Mouse (Mus musculus) kidney, embryonic 16.5 days (tissue): ENCODE results near the gene Olfr690. TPM values are rescaled to one million over a fixed set of nuclear protein-coding genes. Genes with fewer than 3 reads are reported as not detected.
"Not testable (repeated sequence)": the region's sequence is repeated elsewhere in the genome, so short reads cannot be mapped to it uniquely, and the experiment has no call there.

ENCODE experiments used
- ATAC-seq: fragments of 200-750 bp; cut with Nextera tagmentation; 2 replicates; pipeline ENCODE4 v1.8.0; 2017; ENCODE audit warnings: moderate TSS enrichment; ENCODE audit not compliant: low FRiP score, low TSS enrichment
- H3K27ac ChIP-seq: fragments of 300-500 bp; sonication (generic); 2 replicates; pipeline ENCODE4 v1.5.1; 2014; ENCODE audit warnings: low read length
- H3K27me3 ChIP-seq: fragments of 300-500 bp; sonication (generic); 2 replicates; pipeline ENCODE4 v1.6.1; 2014; ENCODE audit warnings: low read length, control low read depth, mixed read lengths; ENCODE audit not compliant: insufficient read depth
- H3K36me3 ChIP-seq: fragments of 300-500 bp; sonication (generic); 2 replicates; pipeline ENCODE4 v1.6.1; 2014; ENCODE audit warnings: low read length, control low read depth, mixed read lengths; ENCODE audit not compliant: insufficient read depth
- H3K4me1 ChIP-seq: fragments of 300-500 bp; sonication (generic); 2 replicates; pipeline ENCODE4 v1.6.1; 2014; ENCODE audit warnings: low read length, control low read depth, mixed read lengths; ENCODE audit not compliant: insufficient read depth
- H3K4me2 ChIP-seq: fragments of 300-500 bp; sonication (generic); replicated peaks from 2 replicates; pipeline ENCODE4 v1.6.1; 2014; ENCODE audit warnings: low read depth, low read length
- H3K4me3 ChIP-seq: fragments of 300-500 bp; sonication (generic); 2 replicates; pipeline ENCODE4 v1.5.1; 2014; ENCODE audit warnings: mild to moderate bottlenecking, low read length
- H3K9ac ChIP-seq: fragments of 300-500 bp; sonication (generic); replicated peaks from 2 replicates; pipeline ENCODE4 v1.6.1; 2014; ENCODE audit warnings: low read length
- H3K9me3 ChIP-seq: fragments of 300-500 bp; sonication (generic); 2 replicates; pipeline ENCODE4 v1.6.1; 2016; ENCODE audit warnings: low read length, control low read depth
- WGBS: fragments of 180-500 bp; shearing (Covaris S2); extraction: QIAGEN DNeasy Blood & Tissue Kit; methylation state at CpG from one replicate; pipeline ENCODE4 v1.1.7; 2014; 5-methylcytosine and 5-hydroxymethylcytosine counted together
- polyA plus RNA-seq: library from polyadenylated mRNA; unstranded; fragments of >200 nt; fragmentation: Nextera tagmentation; extraction: Ambion mirVana; gene quantifications from 2 replicates; pipeline ENCODE4 v1.2.1, GENCODE M21; 2015

Gene Olfr690
- polyA plus RNA-seq, 1 experiment from 2014 or later, result not detected

DNA sequence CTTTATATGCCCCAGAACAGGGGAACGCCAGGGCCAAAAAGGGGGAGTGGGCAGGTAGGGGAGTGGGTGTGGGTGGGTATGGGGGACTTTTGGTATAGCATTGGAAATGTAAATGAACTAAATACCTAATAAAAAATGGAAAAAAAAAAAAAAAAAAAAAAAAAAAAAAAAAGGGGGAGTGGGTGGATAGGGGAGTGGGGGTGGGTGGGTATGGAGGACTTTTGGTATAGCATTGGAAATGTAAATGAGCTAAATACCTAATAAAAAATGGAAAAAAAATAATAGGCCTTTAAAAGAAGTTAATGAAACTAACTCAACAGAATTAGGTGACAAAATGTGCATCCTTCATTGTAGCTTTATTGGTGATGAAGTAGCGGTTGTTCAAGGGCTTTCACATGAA, 22.6 kb upstream of the Olfr690 start:
- H3K36me3 ChIP-seq, ATAC-seq, H3K4me2 ChIP-seq, H3K27me3 ChIP-seq, H3K9ac ChIP-seq, H3K27ac ChIP-seq, H3K9me3 ChIP-seq, H3K4me1 ChIP-seq, H3K4me3 ChIP-seq: not testable (repeated sequence)
- 96% methylated on average over 1 of the region's 2 CpGs for WGBS

- not testable (repeated sequence) for H3K27ac ChIP-seq, H3K9ac ChIP-seq, H3K36me3 ChIP-seq, H3K9me3 ChIP-seq, H3K4me2 ChIP-seq, H3K4me1 ChIP-seq, H3K4me3 ChIP-seq, H3K27me3 ChIP-seq, ATAC-seq
- no CpG with 5 or more reads among the region's 5 CpGs for WGBS
Observed at GRCm38 (mm10) chr7:105356064-105356463, 22.2 kb upstream of the Olfr690 start.

- ATAC-seq, result no peak
- WGBS, result 68% methylated on average over 2 of the region's 2 CpGs
- no peaks in the 10 kb centered on the region for H3K9me3 ChIP-seq
Observed at GRCm38 (mm10) chr7:105342752-105343151, 8.8 kb upstream of the Olfr690 start.

GRCm38 (mm10) chr7:105342170-105342569, 8.3 kb upstream of the Olfr690 start, which contains the start of gene Olfr691:
TSS of gene Olfr691 (minus strand) at chr7:105342270.
- H3K4me2 ChIP-seq, result no peak within 1 kb of the TSS
- no peaks in the 10 kb centered on the region for H3K9me3 ChIP-seq
- no peak within 1 kb of the TSS for H3K9ac ChIP-seq
- WGBS, result 55% methylated on average over 1 of the region's 1 CpGs
- H3K4me1 ChIP-seq, result no peaks in the 10 kb centered on the region
- no peaks in the 10 kb centered on the region for H3K27me3 ChIP-seq
- ATAC-seq, result no peak
- H3K36me3 ChIP-seq, result no peaks in the 10 kb centered on the region
- H3K4me3 ChIP-seq, result no peak within 1 kb of the TSS
- no peak within 1 kb of the TSS for H3K27ac ChIP-seq

More at GRCm38 (mm10) chr7:105342752-105343151, 8.8 kb upstream of the Olfr690 start:
- no peaks in the 10 kb centered on the region for H3K27me3 ChIP-seq
- no peak overlapping the region for H3K4me2 ChIP-seq
- H3K4me3 ChIP-seq, result no peak overlapping the region
- H3K9ac ChIP-seq, result no peak overlapping the region
- H3K27ac ChIP-seq, result no peak overlapping the region
- no peaks in the 10 kb centered on the region for H3K4me1 ChIP-seq
- no peaks in the 10 kb centered on the region for H3K36me3 ChIP-seq

DNA sequence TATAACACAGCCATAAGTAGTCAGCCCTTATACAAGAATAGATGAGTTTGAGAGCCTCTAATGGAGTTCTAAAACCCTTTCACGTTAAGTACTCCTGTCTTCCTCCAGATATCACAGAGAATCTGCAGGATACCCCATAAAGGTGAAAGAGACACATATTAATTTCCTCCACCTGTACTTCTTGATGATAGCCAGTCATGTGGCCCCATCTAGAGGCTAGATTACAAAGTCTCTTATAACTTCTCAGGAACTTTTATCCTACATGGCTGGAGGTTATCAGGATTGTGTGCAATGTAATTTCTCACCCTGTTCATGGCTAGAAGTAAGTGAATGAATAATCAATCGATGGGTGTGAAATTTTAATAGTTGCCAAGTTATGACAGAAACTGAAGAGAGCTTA, 8.6 kb downstream of the Olfr690 start:
- ATAC-seq, result no peak
- WGBS, result 70% methylated on average over 2 of the region's 2 CpGs
- Histone ChIP-seq H3K9ac (no peak overlapping the region), H3K4me3 (no peak overlapping the region), H3K27me3 (no peaks in the 10 kb centered on the region), H3K4me1 (no peaks in the 10 kb centered on the region), H3K9me3 (no peaks in the 10 kb centered on the region), H3K4me2 (no peak overlapping the region), H3K36me3 (no peaks in the 10 kb centered on the region), H3K27ac (no peak overlapping the region)

DNA sequence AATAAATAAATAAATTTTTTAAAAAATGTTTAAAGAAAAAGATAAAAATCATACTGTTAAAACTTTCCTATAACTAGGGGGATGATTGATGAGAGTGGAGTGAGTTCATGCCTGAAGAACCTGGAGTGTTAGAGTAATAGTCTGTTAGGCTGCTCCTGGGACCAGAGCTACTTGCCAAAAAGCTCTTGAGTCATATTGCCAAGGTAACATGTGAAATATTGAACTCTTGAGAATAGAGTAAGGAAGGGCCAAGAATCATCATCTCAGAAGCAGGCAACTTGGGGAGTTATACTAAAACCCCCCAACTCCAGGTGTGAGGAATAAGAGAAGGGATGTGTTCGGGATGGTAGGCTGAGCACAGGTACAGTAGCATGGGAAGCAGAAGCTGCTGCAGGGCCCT, 23.0 kb downstream of the Olfr690 start, which contains the start of gene Olfr689:
Gene Olfr689 (plus strand): TSS at position 301 of the 400 bp plus-strand sequence.
- WGBS, result 76% methylated on average over 1 of the region's 1 CpGs
- Histone ChIP-seq H3K27ac (no peak within 1 kb of the TSS), H3K9ac (no peak within 1 kb of the TSS), H3K4me1 (no peaks in the 10 kb centered on the region), H3K4me3 (no peak within 1 kb of the TSS), H3K4me2 (no peak within 1 kb of the TSS), H3K36me3 (no peaks in the 10 kb centered on the region), H3K9me3 (no peaks in the 10 kb centered on the region), H3K27me3 (no peaks in the 10 kb centered on the region)
- ATAC-seq, result no peak

GRCm38 (mm10) chr7:105290051-105290450, 43.9 kb downstream of the Olfr690 start:
- Histone ChIP-seq H3K9ac (no peak overlapping the region), H3K4me3 (no peak overlapping the region), H3K27me3 (no peaks in the 10 kb centered on the region), H3K4me2 (no peak overlapping the region), H3K27ac (no peak overlapping the region), H3K9me3 (no peaks in the 10 kb centered on the region), H3K4me1 (no peaks in the 10 kb centered on the region), H3K36me3 (no peaks in the 10 kb centered on the region)
- ATAC-seq, result no peak

DNA sequence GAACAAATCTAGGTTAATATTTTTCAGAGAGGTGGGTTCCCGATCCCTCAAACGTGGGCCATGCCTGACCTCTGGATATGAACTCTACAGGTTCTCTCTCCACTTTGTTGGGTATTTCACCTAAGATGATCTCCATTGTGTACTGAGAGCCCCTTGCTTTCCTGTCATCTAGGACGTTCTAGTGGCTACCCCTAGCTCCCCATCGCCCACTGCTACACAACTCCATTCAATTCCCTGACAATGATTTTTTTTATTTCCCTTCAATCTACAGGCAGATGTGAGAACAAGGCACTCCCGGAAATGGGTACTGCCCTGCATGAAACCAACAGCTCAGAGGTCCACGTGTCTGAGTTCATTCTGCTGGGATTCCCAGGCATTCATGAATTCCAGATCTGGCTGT, 46.1 kb downstream of the Olfr690 start, which contains the start of gene Olfr688:
Gene Olfr688 (plus strand): TSS at position 301 of the 400 bp plus-strand sequence.
- no peaks in the 10 kb centered on the region for H3K9me3 ChIP-seq
- no peaks in the 10 kb centered on the region for H3K27me3 ChIP-seq
- no peak within 1 kb of the TSS for H3K4me3 ChIP-seq
- no peaks in the 10 kb centered on the region for H3K4me1 ChIP-seq
- no peak within 1 kb of the TSS for H3K4me2 ChIP-seq
- no peak for ATAC-seq
- no peak within 1 kb of the TSS for H3K9ac ChIP-seq
- H3K27ac ChIP-seq, result no peak within 1 kb of the TSS
- H3K36me3 ChIP-seq, result no peaks in the 10 kb centered on the region
- WGBS, result 80% methylated on average over 6 of the region's 6 CpGs

Other genes with a start within 250 kb of the Olfr690 start
- not detected in 2 replicates for gene Olfr680-ps1, start 241.3 kb downstream of the Olfr690 start, polyA plus RNA-seq
- not detected in 2 replicates for gene Olfr681, start 217.3 kb downstream of the Olfr690 start, polyA plus RNA-seq
- not detected in 2 replicates for gene Olfr683, start 187.1 kb downstream of the Olfr690 start, polyA plus RNA-seq
- gene Olfr684, start 170.5 kb downstream of the Olfr690 start, polyA plus RNA-seq, result not detected in 2 replicates
- not detected in 2 replicates for gene Olfr685, start 148.1 kb downstream of the Olfr690 start, polyA plus RNA-seq
- not detected in 2 replicates for gene Olfr686, start 126.6 kb downstream of the Olfr690 start, polyA plus RNA-seq
- not detected in 2 replicates for gene Olfr688, start 46.0 kb downstream of the Olfr690 start, polyA plus RNA-seq
- not detected in 2 replicates for gene Olfr689, start 22.9 kb downstream of the Olfr690 start, polyA plus RNA-seq
- not detected in 2 replicates for gene Olfr691, start 8.2 kb upstream of the Olfr690 start, polyA plus RNA-seq
- not detected in 2 replicates for gene Olfr692, start 34.1 kb upstream of the Olfr690 start, polyA plus RNA-seq
- gene Gm5901, start 40.9 kb upstream of the Olfr690 start, polyA plus RNA-seq, result not detected in 2 replicates
- gene Fam160a2, start 66.0 kb upstream of the Olfr690 start, polyA plus RNA-seq, result 47.2 and 49.2 TPM in 2 replicates
- not detected in 2 replicates for gene Cnga4, start 70.5 kb upstream of the Olfr690 start, polyA plus RNA-seq
- gene Cckbr, start 91.6 kb upstream of the Olfr690 start, polyA plus RNA-seq, result 0.67 and 0.85 TPM in 2 replicates
- gene Cavin3, start 148.2 kb upstream of the Olfr690 start, polyA plus RNA-seq, result 59.4 and 75.7 TPM in 2 replicates
- 58.7 and 60.7 TPM in 2 replicates for gene Smpd1, start 220.3 kb upstream of the Olfr690 start, polyA plus RNA-seq
- 62.1 and 62.2 TPM in 2 replicates for gene Apbb1, start 247.5 kb upstream of the Olfr690 start, polyA plus RNA-seq